Mouse (Mus musculus) MEL (cell line): ENCODE results near the gene Slx1b. TPM values are rescaled to one million over a fixed set of nuclear protein-coding genes. Genes with fewer than 3 reads are reported as not detected.
A peak's percentile ranks its signal among the peaks of the same experiment; 100 is the strongest.

Experiments
- DNase-seq: peaks from one replicate; pipeline ENCODE4 v3.0.0; 2011; ENCODE audit warnings: low read depth, low spot score
- H3K27ac ChIP-seq: 2 replicates; pipeline ENCODE4 v1.5.1; 2012; ENCODE audit warnings: low read depth, mild to moderate bottlenecking, control low read depth, low read length, moderate library complexity; ENCODE audit not compliant: control insufficient read depth
- H3K27me3 ChIP-seq, 2 experiments: fragments of 150-350 bp in 1 of 2; sonication (generic) in 1 of 2; 2 replicates each; pipeline ENCODE4 v1.6.1; 2012; ENCODE audit warnings: low read length in 2 of 2, mild to moderate bottlenecking in 2 of 2, improper control_type of control experiment in 1 of 2, moderate library complexity in 1 of 2; ENCODE audit not compliant: insufficient read depth in 2 of 2, control insufficient read depth in 1 of 2
- H3K36me3 ChIP-seq, 2 experiments: 2 replicates each; pipeline ENCODE4 v1.6.1; 2012 to 2014; ENCODE audit warnings: low read length in 2 of 2, improper control_type of control experiment in 1 of 2, inconsistent platforms in 1 of 2, mild to moderate bottlenecking in 1 of 2; ENCODE audit not compliant: insufficient read depth in 2 of 2, control insufficient read depth in 1 of 2
- H3K4me1 ChIP-seq, 2 experiments: fragments of 150-350 bp in 1 of 2; sonication (generic) in 1 of 2; 2 replicates each; pipeline ENCODE4 v1.6.1; 2012; ENCODE audit warnings: low read length in 2 of 2, improper control_type of control experiment in 1 of 2, mild to moderate bottlenecking in 1 of 2; ENCODE audit not compliant: insufficient read depth in 2 of 2, control insufficient read depth in 1 of 2
- H3K4me3 ChIP-seq, 2 experiments: fragments of 150-350 bp in 1 of 2; sonication (generic) in 1 of 2; 2 replicates each; pipeline ENCODE4 v1.5.1; 2012; ENCODE audit warnings: low read depth in 2 of 2, low read length in 2 of 2, mild to moderate bottlenecking in 2 of 2, moderate library complexity in 2 of 2, control low read depth in 1 of 2, improper control_type of control experiment in 1 of 2; ENCODE audit not compliant: control insufficient read depth in 1 of 2, insufficient read depth in 1 of 2
- H3K79me2 ChIP-seq: 2 replicates; pipeline ENCODE4 v1.6.1; 2012; ENCODE audit warnings: mild to moderate bottlenecking, low read length, moderate library complexity; ENCODE audit not compliant: control insufficient read depth, poor library complexity, insufficient read depth
- H3K9ac ChIP-seq: 2 replicates; pipeline ENCODE4 v1.6.1; 2012; ENCODE audit warnings: low read depth, mild to moderate bottlenecking, control low read depth, low read length, moderate library complexity; ENCODE audit not compliant: control insufficient read depth, poor library complexity, severe bottlenecking
- H3K9me3 ChIP-seq: fragments of 150-350 bp; sonication (generic); replicated peaks from 2 replicates; pipeline ENCODE4 v1.6.1; 2012; ENCODE audit warnings: mild to moderate bottlenecking, low read length, improper control_type of control experiment, moderate library complexity; ENCODE audit not compliant: insufficient read depth
- BHLHE40 ChIP-seq: IDR thresholded peaks from 2 replicates; pipeline ENCODE4 v1.6.1; 2012; ENCODE audit warnings: low read depth, mild to moderate bottlenecking, inconsistent platforms, low read length, improper control_type of control experiment, borderline replicate concordance
- CTCF ChIP-seq, 3 experiments: IDR thresholded peaks in 2 of 3; conservative IDR thresholded peaks in 1 of 3; 2 replicates each; pipeline ENCODE4 v1.5.1; 2011 to 2012; ENCODE audit warnings: low read length in 3 of 3, low read depth in 2 of 3, mild to moderate bottlenecking in 2 of 3, improper control_type of control experiment in 1 of 3, inconsistent platforms in 1 of 3, mixed read lengths in 1 of 3, moderate library complexity in 1 of 3; ENCODE audit not compliant: control insufficient read depth in 1 of 3, insufficient read depth in 1 of 3, poor library complexity in 1 of 3, severe bottlenecking in 1 of 3
- ETS1 ChIP-seq: IDR thresholded peaks from 2 replicates; pipeline ENCODE4 v1.6.1; 2012; ENCODE audit warnings: low read depth, mild to moderate bottlenecking, inconsistent platforms, low read length, improper control_type of control experiment, moderate library complexity
- HCFC1 ChIP-seq: IDR thresholded peaks from 2 replicates; pipeline ENCODE4 v1.6.1; 2012; ENCODE audit warnings: low read depth, mild to moderate bottlenecking, inconsistent platforms, low read length, improper control_type of control experiment, moderate library complexity
- KAT2A ChIP-seq: conservative IDR thresholded peaks from 2 replicates; pipeline ENCODE4 v1.6.1; 2012; ENCODE audit warnings: low read depth, low read length, improper control_type of control experiment, inconsistent platforms
- MAFK ChIP-seq: IDR thresholded peaks from 2 replicates; pipeline ENCODE4 v1.6.1; 2011; ENCODE audit warnings: low read depth, mild to moderate bottlenecking, low read length, improper control_type of control experiment, borderline replicate concordance
- MAZ ChIP-seq: IDR thresholded peaks from 2 replicates; pipeline ENCODE4 v1.6.1; 2012; ENCODE audit warnings: low read depth, mild to moderate bottlenecking, inconsistent platforms, low read length, improper control_type of control experiment
- MEF2A ChIP-seq: IDR thresholded peaks from 2 replicates; pipeline ENCODE4 v1.6.1; 2014; ENCODE audit warnings: low read depth, mild to moderate bottlenecking, inconsistent platforms, low read length, improper control_type of control experiment; ENCODE audit not compliant: poor library complexity, insufficient replicate concordance, severe bottlenecking; ENCODE audit errors: extremely low read depth
- MYB ChIP-seq: IDR thresholded peaks from 2 replicates; pipeline ENCODE4 v1.6.1; 2011; ENCODE audit warnings: mild to moderate bottlenecking, low read depth, low read length, improper control_type of control experiment
- NELFE ChIP-seq: IDR thresholded peaks from 2 replicates; pipeline ENCODE4 v1.6.1; 2011; ENCODE audit warnings: low read depth, low read length, improper control_type of control experiment
- POLR2A ChIP-seq, 2 experiments: IDR thresholded peaks; 2 replicates each; pipeline ENCODE4 v1.6.1; 2011 to 2012; ENCODE audit warnings: low read length in 2 of 2, mild to moderate bottlenecking in 2 of 2, control low read depth in 1 of 2, improper control_type of control experiment in 1 of 2, low read depth in 1 of 2, moderate library complexity in 1 of 2; ENCODE audit not compliant: control insufficient read depth in 1 of 2, insufficient read depth in 1 of 2, poor library complexity in 1 of 2
- RAD21 ChIP-seq: IDR thresholded peaks from 2 replicates; pipeline ENCODE4 v1.6.1; 2011; ENCODE audit warnings: mild to moderate bottlenecking, low read depth, low read length, improper control_type of control experiment
- RCOR1 ChIP-seq: IDR thresholded peaks from 2 replicates; pipeline ENCODE4 v1.6.1; 2012; ENCODE audit warnings: low read depth, mild to moderate bottlenecking, inconsistent platforms, low read length, improper control_type of control experiment
- SMC3 ChIP-seq: IDR thresholded peaks from 2 replicates; pipeline ENCODE4 v1.6.1; 2011; ENCODE audit warnings: low read depth, low read length, improper control_type of control experiment
- ZNF384 ChIP-seq: IDR thresholded peaks from 2 replicates; pipeline ENCODE4 v1.6.1; 2012; ENCODE audit warnings: low read depth, mild to moderate bottlenecking, inconsistent platforms, low read length, improper control_type of control experiment
- polyA plus RNA-seq, 2 experiments: library from polyadenylated mRNA; stranded (reverse) in 1 of 2; unstranded in 1 of 2; fragments of >175 nt in 1 of 2; fragments of >200 nt in 1 of 2; gene quantifications; 2 replicates each; pipeline versions ENCODE4 v1.2.1 to v1.2.4; 2012; ENCODE audit warnings: low replicate concordance in 2 of 2, low read depth in 1 of 2; ENCODE audit not compliant: insufficient read length in 2 of 2, insufficient read depth in 1 of 2, missing spikeins in 1 of 2
- total RNA-seq: library from RNA; depleted of rRNA; stranded (reverse); fragments of 300-350 nt; gene quantifications from 2 replicates; pipeline ENCODE4 v1.2.3, GENCODE M21; 2012

The Slx1b gene
- total and polyA plus RNA-seq, 3 experiments = 4.6 to 10.2 TPM; not detected in 1

DNA sequence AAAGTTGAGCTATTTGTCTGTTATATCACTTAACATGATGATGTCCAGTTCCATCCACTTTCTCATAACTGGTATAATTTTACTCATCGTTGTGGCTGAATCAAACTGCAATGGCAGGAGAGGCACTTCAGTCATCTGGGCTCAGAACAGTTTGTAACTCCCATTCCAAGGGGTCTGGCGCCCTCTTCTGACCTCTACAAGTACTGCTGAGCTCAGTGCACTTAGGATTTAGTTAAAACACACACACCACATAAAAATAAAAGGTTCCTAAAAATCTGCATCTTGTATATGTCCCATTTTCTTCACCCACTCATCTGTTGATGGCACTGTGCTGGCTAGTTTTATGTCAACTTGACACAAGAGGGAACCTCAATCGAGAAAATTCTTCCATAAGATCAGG lies 2.3 kb downstream of the Slx1b start (continued):
- TF ChIP-seq CTCF (IDR thresholded peaks at IDR 0.05 in 2 of 3, conservative IDR thresholded peaks at IDR 0.05 in 1 of 3; ENCODE audit: control insufficient read depth in 1 of 3, insufficient read depth in 1 of 3, low read depth in 2 of 3, low read length in 3 of 3, poor library complexity in 1 of 3, severe bottlenecking in 1 of 3) (peak; percentile 82 to 98 (median 90)), SMC3 (peak; percentile 89), RAD21 (peak; percentile 99)
- TF ChIP-seq, all 39 proteins: peak for 13

- Histone ChIP-seq H3K9me3 (no peaks in the 10 kb centered on the region), H3K27me3 (no peaks in the 10 kb centered on the region), H3K36me3 (peaks cover 0 to 12% of the 10 kb centered on the region in 2 experiments; a peak in 2 of 4 replicates), H3K27ac (no peak overlapping the region), H3K4me3 (no peak overlapping the region), H3K4me1 (peaks cover 0 to 11% of the 10 kb centered on the region in 2 experiments; a peak in 2 of 4 replicates), H3K79me2 (peaks cover 19% of the 10 kb centered on the region), H3K9ac (no peak overlapping the region)
- no peak for DNase-seq
- no peak for TF ChIP-seq POLR2A (IDR thresholded peaks at IDR 0.05; ENCODE audit: control insufficient read depth in 1 of 2, insufficient read depth in 1 of 2, low read depth in 1 of 2, low read length in 2 of 2, poor library complexity in 1 of 2)
Observed at GRCm38 (mm10) chr7:126692426-126692825, 3.2 kb downstream of the Slx1b start.

DNA sequence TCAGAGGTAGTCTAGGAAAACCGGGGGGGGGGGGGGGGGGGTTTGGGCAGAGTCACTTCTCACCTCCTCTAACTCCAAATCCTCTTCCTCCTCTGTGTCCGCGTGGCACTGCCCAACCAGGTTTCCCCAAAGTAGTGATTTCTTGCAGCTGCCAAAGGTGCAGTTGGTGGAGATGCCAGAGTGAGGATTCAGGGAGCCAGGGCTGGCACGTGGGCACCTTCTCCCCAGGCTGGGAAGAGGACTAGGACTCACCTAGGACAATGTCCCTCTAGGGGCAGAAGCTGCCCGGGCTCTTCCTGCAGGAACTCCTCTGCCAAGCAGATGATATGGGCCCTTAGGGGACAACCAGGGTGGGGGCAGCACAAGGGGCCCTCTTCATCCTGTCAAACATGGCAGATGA lies 3.9 kb downstream of the Slx1b start:
- no peak for TF ChIP-seq MYB
- peaks cover 0 to 5% of the 10 kb centered on the region in 2 experiments; a peak in 2 of 4 replicates for H3K36me3 ChIP-seq
- no peak overlapping the region for H3K9ac ChIP-seq
- H3K4me1 ChIP-seq = peaks cover 0 to 5% of the 10 kb centered on the region in 2 experiments; a peak in 1 of 4 replicates
- peaks cover 12% of the 10 kb centered on the region for H3K79me2 ChIP-seq
- no peak overlapping the region for H3K4me3 ChIP-seq
- no peak overlapping the region for H3K27ac ChIP-seq
- H3K9me3 ChIP-seq = no peaks in the 10 kb centered on the region
- DNase-seq = no peak
- no peaks in the 10 kb centered on the region for H3K27me3 ChIP-seq

DNA sequence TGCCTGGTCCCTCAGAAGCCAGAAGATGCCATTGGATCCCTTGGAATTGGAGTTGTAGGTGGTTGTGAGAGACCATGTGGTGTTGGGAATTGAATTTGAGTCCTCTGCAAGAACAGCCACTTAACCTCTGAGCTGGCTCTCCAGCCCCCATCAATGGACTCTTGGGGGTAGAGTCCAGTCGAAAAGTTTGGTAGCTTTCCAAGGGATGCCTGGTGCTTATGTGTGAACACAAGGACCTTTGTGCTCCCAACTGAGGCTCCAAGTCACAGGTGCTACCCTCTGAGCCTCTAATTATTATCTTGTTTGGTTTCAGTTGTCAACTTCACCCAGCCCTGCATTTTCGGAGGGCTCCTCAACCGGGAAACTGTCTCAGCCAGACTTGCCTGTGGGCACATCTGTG lies 4.8 kb downstream of the Slx1b start:
- H3K27ac ChIP-seq = no peak overlapping the region
- no peak for TF ChIP-seq NELFE
- no peak for TF ChIP-seq HCFC1
- no peak for TF ChIP-seq RCOR1
- TF ChIP-seq MAZ = no peak
- no peak for TF ChIP-seq MAFK
- no peak for TF ChIP-seq KAT2A
- TF ChIP-seq ZNF384 = no peak
- no peak for TF ChIP-seq BHLHE40
- TF ChIP-seq ETS1 = no peak
- no peak for TF ChIP-seq MEF2A
- H3K9ac ChIP-seq = no peak overlapping the region
- peaks cover 0 to 4% of the 10 kb centered on the region in 2 experiments; a peak in 2 of 4 replicates for H3K36me3 ChIP-seq
- peaks cover 3% of the 10 kb centered on the region; the same call in 1 of the 2 replicates for H3K79me2 ChIP-seq
- no peak overlapping the region for H3K4me3 ChIP-seq
- H3K4me1 ChIP-seq = peaks cover 0 to 4% of the 10 kb centered on the region in 2 experiments; a peak in 1 of 4 replicates
- DNase-seq = no peak
- no peaks in the 10 kb centered on the region for H3K9me3 ChIP-seq
- no peaks in the 10 kb centered on the region for H3K27me3 ChIP-seq
